Mouse (Mus musculus): ENCODE measurements around the gene Eif5a. TPM values are rescaled to one million over a fixed set of nuclear protein-coding genes. Genes with fewer than 3 reads are reported as not detected.

The Eif5a gene
- total RNA-seq (2023): 275 TPM

DNA sequence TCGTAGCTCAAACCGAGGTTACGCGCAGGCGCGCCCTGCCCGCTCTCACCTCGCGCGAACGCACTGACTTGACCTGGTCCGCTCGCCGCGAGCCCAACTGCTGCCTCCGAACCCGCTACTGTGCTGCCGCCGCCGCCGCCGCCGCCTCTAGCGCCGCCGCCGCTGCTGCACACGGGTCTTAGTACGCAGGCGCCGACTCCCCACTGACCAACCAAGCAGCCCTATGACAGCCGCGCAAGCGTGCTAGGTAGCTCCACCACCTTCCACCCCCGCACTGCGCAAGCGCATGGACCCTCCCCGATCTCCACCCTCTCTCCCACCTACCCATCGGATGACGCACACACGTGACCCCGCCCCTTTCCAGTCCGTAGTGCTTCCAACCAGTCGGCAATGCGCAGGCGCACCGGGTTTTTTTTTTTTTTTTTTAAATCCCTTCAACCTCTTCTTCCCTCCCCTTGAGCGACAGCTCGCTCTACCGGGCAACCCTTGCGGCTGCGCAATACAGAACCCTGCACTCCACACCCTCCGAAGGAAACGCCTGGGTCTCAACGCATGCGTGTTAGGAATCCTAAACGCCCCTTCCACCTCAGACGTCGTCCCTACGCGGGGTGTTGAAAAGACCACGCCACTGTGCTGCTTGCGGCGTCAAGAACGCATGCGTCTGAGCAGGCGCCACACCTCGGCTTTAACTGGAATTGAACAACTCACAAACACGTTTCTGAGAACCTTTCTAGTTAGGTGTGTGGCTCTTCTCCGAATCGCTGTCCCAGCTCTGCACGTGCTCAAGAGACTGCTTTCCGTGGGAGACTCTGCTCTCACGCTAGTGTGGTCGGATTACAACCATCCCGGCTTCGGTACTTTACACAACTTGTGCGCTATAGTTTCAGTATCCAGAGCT is at the start of gene Eif5a:
Gene Eif5a (minus strand): TSS at position 845 of the 898 bp plus-strand sequence.

DNA sequence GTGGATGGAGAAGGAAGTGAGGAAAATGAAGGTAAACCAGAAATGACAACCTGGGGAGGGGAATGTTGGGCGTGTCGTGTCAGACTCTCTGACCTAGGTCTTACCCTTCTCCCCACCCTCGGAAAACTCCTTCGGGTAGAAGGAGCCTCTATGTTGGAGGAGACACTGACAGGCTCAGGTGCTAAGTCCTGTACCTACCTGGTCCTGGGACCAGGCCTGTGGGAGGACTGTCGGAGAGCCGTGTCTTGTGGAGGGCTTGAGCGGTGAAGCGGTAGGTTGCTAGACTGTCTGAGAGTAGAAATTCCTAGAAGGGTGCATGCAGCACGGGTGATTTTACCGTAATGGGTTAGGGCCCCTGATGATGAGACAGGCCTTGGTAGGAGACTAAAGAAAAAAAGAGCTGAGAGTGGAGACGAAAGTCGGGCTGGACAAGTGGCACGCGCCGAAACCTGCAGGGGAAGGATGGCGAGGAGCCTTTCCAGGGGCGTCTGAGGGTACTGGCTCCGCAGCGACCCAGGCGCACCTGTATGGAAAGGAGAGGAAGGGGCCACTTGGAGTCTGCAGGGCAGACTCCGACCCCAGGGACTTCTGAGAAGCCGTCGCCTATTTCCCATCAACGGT is 43.0 kb upstream of the Eif5a start, which contains the start of gene Cldn7:
Gene Cldn7 (plus strand): TSS at position 130 of the 621 bp plus-strand sequence.

DNA sequence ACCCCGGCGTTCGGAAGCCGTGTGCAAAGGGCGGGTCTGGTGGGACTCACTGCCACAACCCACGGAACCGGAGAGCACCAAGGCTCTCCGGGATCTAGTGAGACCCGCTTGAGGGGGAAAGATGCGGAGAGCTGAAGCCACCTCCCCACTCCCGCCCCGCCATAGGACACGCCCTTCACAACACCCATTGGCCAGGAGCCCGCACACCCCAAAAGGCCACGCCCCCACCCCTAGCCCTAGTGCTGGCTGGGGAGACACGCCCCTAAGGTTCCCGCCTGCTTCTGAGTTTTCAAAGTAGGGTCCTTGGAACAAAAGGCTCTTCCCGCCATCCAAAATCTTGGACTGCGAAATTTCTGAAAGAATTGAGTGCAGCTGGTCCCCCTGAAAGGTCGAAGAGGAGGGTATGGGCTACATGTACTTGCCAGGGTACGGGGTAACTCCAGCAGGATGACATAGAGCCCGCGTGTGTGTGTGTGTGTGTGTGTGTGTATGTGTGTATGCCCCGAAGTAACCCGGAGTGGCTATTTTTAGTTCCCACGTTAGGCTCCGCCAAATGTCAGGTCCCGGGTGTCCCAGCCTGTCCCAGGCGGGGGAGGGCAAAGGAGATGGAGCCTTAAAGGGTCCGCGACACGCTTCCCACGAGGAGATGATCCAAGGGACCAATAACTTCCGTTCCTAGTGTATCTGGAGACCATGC is 26.5 kb upstream of the Eif5a start, which contains the start of gene Slc2a4:
Gene Slc2a4 (minus strand): TSS at position 123 of the 697 bp plus-strand sequence.

DNA sequence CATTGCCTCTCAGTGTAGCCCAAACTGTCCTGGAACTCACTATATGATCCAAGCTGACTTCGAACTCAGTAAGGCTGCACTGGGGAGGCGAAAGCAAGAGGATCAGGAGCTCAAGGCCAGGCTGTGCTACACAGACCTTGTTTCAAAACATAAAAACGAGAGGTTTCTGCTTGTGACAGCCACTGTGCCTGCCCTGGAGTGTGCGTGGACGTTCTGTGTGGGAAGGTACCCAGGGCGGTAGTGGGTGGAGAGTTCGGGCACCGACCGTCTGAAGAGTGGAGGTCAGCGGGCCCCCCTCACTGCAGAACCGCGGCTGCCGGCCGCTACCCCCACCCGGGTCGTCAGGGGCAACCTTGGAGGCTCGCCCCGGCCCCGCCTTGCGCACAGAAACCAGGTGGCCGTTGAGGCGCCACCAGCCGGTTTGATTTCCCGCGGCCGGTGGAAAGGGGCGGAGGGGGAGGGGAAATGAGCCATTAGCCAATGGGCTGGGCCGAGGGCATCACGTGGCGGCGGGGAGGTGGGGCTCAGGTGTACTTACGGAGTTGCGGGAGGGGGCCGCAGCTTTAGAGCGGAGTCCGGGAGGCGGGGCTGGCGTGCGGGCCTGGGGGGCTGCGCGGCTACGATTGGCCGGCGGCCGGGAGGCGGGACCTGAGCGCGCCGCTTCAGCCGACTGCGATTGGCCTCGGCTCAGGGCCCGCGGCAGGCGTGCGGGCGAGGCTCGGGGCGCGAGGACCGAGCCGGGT is 13.6 kb upstream of the Eif5a start, which contains the start of gene Ybx2:
Gene Ybx2 (plus strand): TSS at position 660 of the 743 bp plus-strand sequence.

DNA sequence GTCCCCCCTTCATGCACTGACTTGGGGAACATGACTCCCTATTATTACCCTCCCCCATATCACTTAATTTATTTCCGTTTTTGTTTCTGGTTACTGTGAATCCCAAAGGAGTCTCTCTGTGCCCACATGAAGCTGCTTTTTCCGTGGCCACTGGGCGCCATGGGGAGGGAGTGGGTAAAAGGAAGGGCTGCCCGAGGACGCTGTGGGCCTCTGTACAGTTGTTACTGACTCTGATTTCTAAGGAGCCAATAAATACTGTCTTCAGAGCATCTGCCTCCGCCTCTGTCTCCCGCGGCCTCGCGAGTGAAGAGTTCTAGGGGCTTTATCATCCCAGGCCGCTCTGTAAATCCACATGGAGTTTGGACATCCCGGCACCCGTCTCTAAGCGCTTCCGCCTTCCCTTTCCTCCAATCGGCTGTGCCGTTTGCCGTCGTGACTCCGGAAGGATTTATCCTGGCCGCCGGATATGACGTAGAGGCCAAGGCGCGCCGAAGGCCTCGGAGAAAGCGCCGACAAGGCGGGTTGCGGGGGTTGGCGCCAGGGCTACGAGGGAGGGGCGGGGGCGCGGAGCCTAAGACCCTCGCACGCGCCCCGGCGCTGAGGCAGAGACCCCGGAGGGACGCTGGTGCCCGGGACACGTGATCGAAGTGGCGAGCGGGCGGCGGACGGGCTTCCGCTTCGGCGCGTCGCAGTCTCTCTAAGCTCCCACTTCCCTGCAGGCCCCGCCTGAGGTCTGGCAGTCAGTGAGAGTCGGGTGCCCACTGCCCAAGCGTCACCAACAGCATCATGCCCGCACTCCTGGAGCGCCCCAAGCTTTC is 8.0 kb downstream of the Eif5a start, which contains the start of gene Gps2:
Gene Gps2 (plus strand): TSS at position 335 of the 818 bp plus-strand sequence.

DNA sequence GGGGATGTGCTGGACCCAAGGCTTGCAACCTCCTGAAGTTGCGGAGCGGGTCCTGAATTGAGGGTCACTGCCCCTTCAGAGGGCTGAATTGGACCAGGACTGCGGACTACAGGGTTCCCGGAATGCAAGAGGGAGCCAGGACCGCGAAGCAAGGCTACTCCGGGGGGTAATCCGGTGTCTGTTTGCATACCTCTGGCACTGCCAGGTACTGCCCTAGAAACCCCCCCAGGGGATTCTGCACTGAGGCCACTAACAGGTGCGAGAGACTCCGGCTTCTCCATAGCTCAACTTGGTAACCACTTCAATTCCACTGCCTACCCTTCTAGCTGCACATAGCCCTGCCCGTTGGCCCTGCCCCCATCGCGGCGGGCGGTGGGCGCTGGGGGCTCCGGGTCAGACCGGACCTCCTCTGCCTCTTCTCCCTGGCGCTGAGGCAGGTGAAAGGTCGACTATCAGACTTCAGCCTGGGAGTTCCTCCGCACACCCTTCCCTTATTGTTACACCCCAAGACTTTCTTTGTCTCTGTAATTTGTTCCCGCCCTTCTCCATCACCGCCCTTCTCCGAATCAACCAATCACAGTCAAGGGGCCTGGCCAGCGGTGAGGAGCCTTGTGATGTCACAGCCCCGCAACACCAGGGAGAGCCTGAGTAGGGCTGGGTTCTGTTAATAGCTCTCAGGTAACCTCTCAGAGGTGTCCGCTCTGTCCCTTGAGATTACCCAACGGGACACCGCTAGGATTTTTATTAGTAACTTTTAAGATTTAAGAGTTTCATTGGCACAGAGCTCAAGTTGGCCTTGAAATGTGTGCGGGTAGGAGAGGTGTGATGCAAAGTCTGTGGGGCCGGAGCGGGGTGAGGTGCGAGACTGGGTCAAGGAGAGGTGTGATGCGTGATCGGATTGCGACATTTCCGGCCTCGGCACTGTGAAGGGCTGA is 21.0 kb downstream of the Eif5a start, which contains the start of the genes 2810408A11Rik and Neurl4:
Gene 2810408A11Rik (minus strand): TSS at position 517 of the 935 bp plus-strand sequence.
Gene Neurl4 (plus strand): TSS at position 602 of the 935 bp plus-strand sequence.

DNA sequence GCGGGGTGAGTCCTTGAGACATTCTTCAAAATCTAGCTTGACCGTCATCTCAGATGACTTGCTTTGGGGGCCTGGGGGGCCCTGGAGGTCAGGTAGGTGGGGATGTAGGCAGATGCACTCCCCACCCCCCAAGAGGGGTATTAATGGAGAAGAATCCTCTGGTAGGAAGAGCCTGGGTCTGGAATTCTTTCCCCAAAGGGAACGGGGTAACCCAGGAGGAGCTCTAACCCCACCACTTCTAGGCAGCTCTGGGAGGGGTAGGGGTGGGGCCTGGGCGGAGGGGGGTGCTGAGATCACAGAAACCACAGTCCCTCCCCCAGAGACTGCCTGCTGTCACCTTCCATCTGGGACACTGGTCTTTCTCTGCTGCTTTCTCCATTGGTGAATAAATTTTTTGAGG is 26.5 kb downstream of the Eif5a start, which contains the start of gene Acap1:
Gene Acap1 (minus strand): TSS at position 249 of the 400 bp plus-strand sequence.

DNA sequence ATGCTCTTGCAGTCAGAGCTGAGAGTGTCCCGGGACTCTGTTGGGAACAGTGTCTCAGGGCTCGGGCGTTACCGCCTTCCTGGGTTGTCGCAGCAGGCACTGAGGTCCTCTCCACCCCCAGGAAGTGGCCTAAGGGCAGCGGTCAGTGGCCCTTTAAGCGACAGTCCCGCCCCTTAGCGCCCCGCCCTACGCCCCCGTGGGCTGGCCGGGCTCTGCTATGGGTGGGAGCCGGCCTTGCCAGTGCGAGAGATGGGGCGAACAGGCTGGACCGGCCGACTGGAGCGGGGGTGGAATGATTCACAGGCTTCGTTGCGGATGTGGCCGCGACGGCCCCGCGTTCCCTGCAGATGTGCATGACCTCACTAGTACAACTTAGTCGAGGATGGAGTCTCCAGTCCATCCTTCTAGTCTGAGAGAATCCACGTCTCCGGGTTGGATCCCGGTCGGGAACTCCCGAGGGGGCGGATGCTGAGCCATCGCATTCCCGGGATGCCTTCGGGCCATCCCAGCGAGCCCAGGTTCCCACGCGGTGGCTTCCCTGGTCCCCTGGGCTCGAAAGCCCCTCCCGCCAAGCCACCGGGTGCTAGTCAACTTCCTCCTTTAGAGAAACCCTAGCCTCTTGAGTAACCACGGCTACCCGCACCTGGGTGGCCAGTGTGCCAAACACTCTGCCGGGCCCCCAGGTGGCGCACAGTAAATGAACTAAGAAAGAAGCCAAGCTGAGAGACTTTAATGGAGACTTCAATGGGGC is 40.7 kb downstream of the Eif5a start, which contains the start of gene Kctd11:
Gene Kctd11 (minus strand): TSS at position 554 of the 751 bp plus-strand sequence.

DNA sequence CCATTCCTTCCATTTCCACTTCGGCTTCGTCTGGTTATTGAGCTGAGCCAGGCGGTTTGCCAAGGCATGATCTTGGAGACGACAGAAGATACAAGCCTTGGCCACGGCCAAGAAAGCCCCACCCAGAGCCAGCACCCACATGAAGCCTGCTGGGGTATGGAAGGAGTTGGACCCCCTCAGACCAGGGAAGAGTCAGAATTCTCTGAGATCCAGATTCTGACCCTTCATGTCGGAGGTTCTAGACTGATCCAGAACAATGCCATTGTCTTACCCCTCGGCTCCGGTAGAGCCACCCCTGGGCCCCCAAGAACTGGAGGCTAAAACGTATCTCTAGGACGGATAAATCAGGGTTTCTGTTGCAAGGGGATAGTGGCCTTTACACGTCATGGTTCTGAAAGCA is 43.9 kb downstream of the Eif5a start, which contains the start of gene Tmem95:
Gene Tmem95 (minus strand): TSS at position 141 of the 400 bp plus-strand sequence.

Other genes with a start within 250 kb of the Eif5a start
- 715 TPM for gene Eif4a1, start 249.5 kb downstream of the Eif5a start, total RNA-seq (2023)
- gene Senp3, start 239.9 kb downstream of the Eif5a start, total RNA-seq (2023): 110 TPM
- not detected for gene Tnfsf13, start 236.2 kb downstream of the Eif5a start, total RNA-seq (2023)
- 0.76 TPM for gene Tnfsf12, start 226.1 kb downstream of the Eif5a start, total RNA-seq (2023)
- not detected for gene Tnfsfm13, start 225.9 kb downstream of the Eif5a start, total RNA-seq (2023)
- gene Polr2a, start 163.3 kb downstream of the Eif5a start, total RNA-seq (2023): 169 TPM
- not detected for gene Slc35g3, start 160.0 kb downstream of the Eif5a start, total RNA-seq (2023)
- 52.5 TPM for gene Zbtb4, start 156.0 kb downstream of the Eif5a start, total RNA-seq (2023)
- 1.9 TPM for gene Chrnb1, start 126.0 kb downstream of the Eif5a start, total RNA-seq (2023)
- not detected for gene Fgf11, start 120.1 kb downstream of the Eif5a start, total RNA-seq (2023)
- not detected for gene Tmem102, start 116.3 kb downstream of the Eif5a start, total RNA-seq (2023)
- not detected for gene Gm39566, start 106.7 kb downstream of the Eif5a start, total RNA-seq (2023)
- not detected for gene Spem2, start 103.5 kb downstream of the Eif5a start, total RNA-seq (2023)
- gene Spem1, start 99.8 kb downstream of the Eif5a start, total RNA-seq (2023): not detected
- 2.8 TPM for gene Nlgn2, start 84.2 kb downstream of the Eif5a start, total RNA-seq (2023)
- gene Tmem256, start 83.4 kb downstream of the Eif5a start, total RNA-seq (2023): 14.5 TPM
- gene Plscr3, start 75.6 kb downstream of the Eif5a start, total RNA-seq (2023): 10.6 TPM
- not detected for gene Tnk1, start 63.2 kb downstream of the Eif5a start, total RNA-seq (2023)
- gene Tmem95, start 43.9 kb downstream of the Eif5a start, total RNA-seq (2023): not detected
- gene Kctd11, start 40.6 kb downstream of the Eif5a start, total RNA-seq (2023): 1.00 TPM
- 384 TPM for gene Acap1, start 26.4 kb downstream of the Eif5a start, total RNA-seq (2023)
- gene 2810408A11Rik, start 21.0 kb downstream of the Eif5a start, total RNA-seq (2023): 1.1 TPM
- 46.9 TPM for gene Neurl4, start 20.9 kb downstream of the Eif5a start, total RNA-seq (2023)
- 146 TPM for gene Gps2, start 8.1 kb downstream of the Eif5a start, total RNA-seq (2023)
- not detected for gene Ybx2, start 13.8 kb upstream of the Eif5a start, total RNA-seq (2023)
- 0.62 TPM for gene Slc2a4, start 26.2 kb upstream of the Eif5a start, total RNA-seq (2023)
- gene Cldn7, start 42.8 kb upstream of the Eif5a start, total RNA-seq (2023): not detected
- gene Ctdnep1, start 59.2 kb upstream of the Eif5a start, total RNA-seq (2023): 69.6 TPM
- gene Elp5, start 60.6 kb upstream of the Eif5a start, total RNA-seq (2023): 35.0 TPM
- 187 TPM for gene Gabarap, start 69.2 kb upstream of the Eif5a start, total RNA-seq (2023)
- 50.0 TPM for gene Phf23, start 73.8 kb upstream of the Eif5a start, total RNA-seq (2023)
- 26.9 TPM for gene Dvl2, start 78.6 kb upstream of the Eif5a start, total RNA-seq (2023)
- 57.5 TPM for gene Acadvl, start 93.5 kb upstream of the Eif5a start, total RNA-seq (2023)
- gene Dlg4, start 95.0 kb upstream of the Eif5a start, total RNA-seq (2023): 38.6 TPM
- gene Asgr1, start 132.1 kb upstream of the Eif5a start, total RNA-seq (2023): not detected
- not detected for gene Asgr2, start 170.7 kb upstream of the Eif5a start, total RNA-seq (2023)
- not detected for gene Mgl2, start 208.4 kb upstream of the Eif5a start, total RNA-seq (2023)
- 1.5 TPM for gene Clec10a, start 234.2 kb upstream of the Eif5a start, total RNA-seq (2023)